ENCODE assay signal across 17 mouse cellular contexts in genomic region chr10:60109336-60109735, GRCm38 (mm10). TPM values are rescaled to one million over a fixed set of nuclear protein-coding genes. Genes with fewer than 3 reads are reported as not detected.
DNase-seq lines count a peak whose midpoint lies in the region; ATAC-seq and TF ChIP-seq lines count a peak whose summit lies in the region.
"Had no signal": no experiment of that assay in that cellular context is flagged by ENCODE, and none has a peak within 500 bp of the region (broad histone marks: within the 10 kb centered on the region; RNA-seq: fewer than 3 reads in every experiment).

No protein-coding gene starts in this region.

- peaks cover 19% of the 10 kb centered on the region for H3K4me1 ChIP-seq in forebrain, postnatal 0 days (ENCODE audit: insufficient read depth)
- H3K4me1 ChIP-seq in forebrain, embryonic 13.5 days: peaks cover 41% of the 10 kb centered on the region
- peaks cover 42% of the 10 kb centered on the region for H3K4me1 ChIP-seq in neural tube, embryonic 12.5 days
- H3K4me1 ChIP-seq in hindbrain, embryonic 14.5 days (replicated peaks; ENCODE audit: control insufficient read depth, insufficient read depth, low read length): peaks cover 36% of the 10 kb centered on the region
- peaks cover 61% of the 10 kb centered on the region for H3K4me1 ChIP-seq in olfactory bulb, adult 2 months (ENCODE audit: control insufficient read depth, insufficient read depth, low read length)

- H3K27ac ChIP-seq in forebrain, postnatal 0 days (ENCODE audit: low read depth, low read length): peak overlapping the region; percentile 54
- H3K27ac ChIP-seq in forebrain, embryonic 13.5 days: no peak overlapping the region
- H3K27ac ChIP-seq in neural tube, embryonic 12.5 days: 0 out of 2 replicates have a peak overlapping the region, but pooled peaks have one; percentile 1
- H3K27ac ChIP-seq in hindbrain, embryonic 14.5 days: peak overlapping the region; percentile 62; the same call in 1 of the 2 replicates
- peak overlapping the region; percentile 64 for H3K27ac ChIP-seq in olfactory bulb, adult 2 months (ENCODE audit: insufficient read depth, low read depth, low read length)
- H3K27ac ChIP-seq: embryonic facial prominence, embryonic 15.5 days; liver, embryonic 13.5 days had no signal

- peak overlapping the region; percentile 91 for H3K4me2 ChIP-seq in forebrain, postnatal 0 days (ENCODE audit: low read depth)
- H3K4me2 ChIP-seq in forebrain, embryonic 13.5 days: no peak overlapping the region
- peak overlapping the region; percentile 26 for H3K4me2 ChIP-seq in neural tube, embryonic 12.5 days (replicated peaks)
- peak overlapping the region; percentile 40 for H3K4me2 ChIP-seq in hindbrain, embryonic 14.5 days (replicated peaks)
- H3K4me2 ChIP-seq: embryonic facial prominence, embryonic 15.5 days; liver, embryonic 13.5 days had no signal

- no peak for DNase-seq in forebrain, postnatal 0 days
- no peak for DNase-seq in neural tube, embryonic 10.5 days (ENCODE audit: extremely low spot score, low spot score)
- DNase-seq in hindbrain, embryonic 14.5 days (ENCODE audit: low spot score): no peak
- DNase-seq in frontal cortex, postnatal 14 days (ENCODE audit: low spot score in 2 of 2): no peak
- no peak for DNase-seq in right cerebral cortex, postnatal 25 days
- DNase-seq: adrenal gland, postnatal 14 days; heart, adult 11 months; heart, postnatal 10 days; liver, embryonic 13.5 days; lung, postnatal 14 days; thymus, adult 2 months had no signal

- 0 out of 2 replicates have a peak overlapping the region, but pooled peaks have one; percentile 7 for H3K4me3 ChIP-seq in forebrain, postnatal 0 days (ENCODE audit: low read depth, low read length)
- no peak overlapping the region for H3K4me3 ChIP-seq in forebrain, embryonic 13.5 days
- H3K4me3 ChIP-seq in neural tube, embryonic 12.5 days: no peak overlapping the region
- peak overlapping the region; percentile 9; the same call in 1 of the 2 replicates for H3K4me3 ChIP-seq in hindbrain, embryonic 14.5 days (replicated peaks; ENCODE audit: low read length)
- H3K4me3 ChIP-seq in olfactory bulb, adult 2 months (ENCODE audit: insufficient read depth, low read depth, low read length): peak overlapping the region; percentile 27; the same call in 1 of the 2 replicates
- H3K4me3 ChIP-seq: embryonic facial prominence, embryonic 15.5 days; liver, embryonic 13.5 days; myocyte had no signal

- ATAC-seq in forebrain, postnatal 0 days: no peak
- ATAC-seq in forebrain, embryonic 13.5 days: no peak
- ATAC-seq in neural tube, embryonic 12.5 days (ENCODE audit: low FRiP score, low read depth): no peak
- ATAC-seq in hindbrain, embryonic 14.5 days (ENCODE audit: low FRiP score): no peak
- ATAC-seq: intestine, embryonic 16.5 days had no signal

- H3K36me3 ChIP-seq in forebrain, postnatal 0 days (ENCODE audit: insufficient read depth): peaks cover 3% of the 10 kb centered on the region; the same call in 1 of the 2 replicates
- H3K36me3 ChIP-seq in forebrain, embryonic 13.5 days (ENCODE audit: poor library complexity, severe bottlenecking): no peaks in the 10 kb centered on the region
- no peaks in the 10 kb centered on the region for H3K36me3 ChIP-seq in neural tube, embryonic 12.5 days
- peaks cover 11% of the 10 kb centered on the region; the same call in 1 of the 2 replicates for H3K36me3 ChIP-seq in hindbrain, embryonic 14.5 days (replicated peaks; ENCODE audit: control insufficient read depth, insufficient read depth)
- H3K36me3 ChIP-seq: embryonic facial prominence, embryonic 15.5 days; liver, embryonic 13.5 days had no signal

- 74% methylated on average over 8 of the region's 8 CpGs for WGBS in forebrain, postnatal 0 days
- WGBS in forebrain, embryonic 13.5 days: 85% methylated on average over 8 of the region's 8 CpGs
- WGBS in neural tube, embryonic 12.5 days: 79% methylated on average over 8 of the region's 8 CpGs
- WGBS in hindbrain, embryonic 14.5 days: 68% methylated on average over 7 of the region's 8 CpGs
- WGBS in olfactory bulb, adult 2 months: 68% methylated on average over 8 of the region's 8 CpGs

- no peaks in the 10 kb centered on the region for H3K27me3 ChIP-seq in forebrain, postnatal 0 days (ENCODE audit: insufficient read depth, low read length)
- peaks cover 57% of the 10 kb centered on the region for H3K27me3 ChIP-seq in forebrain, embryonic 13.5 days
- H3K27me3 ChIP-seq in neural tube, embryonic 12.5 days (replicated peaks): peaks cover 16% of the 10 kb centered on the region
- no peaks in the 10 kb centered on the region for H3K27me3 ChIP-seq in hindbrain, embryonic 14.5 days (ENCODE audit: control insufficient read depth, insufficient read depth, low read length)

- H3K9ac ChIP-seq in forebrain, postnatal 0 days: no peak overlapping the region
- H3K9ac ChIP-seq in forebrain, embryonic 13.5 days: no peak overlapping the region
- no peak overlapping the region for H3K9ac ChIP-seq in neural tube, embryonic 12.5 days
- peak overlapping the region; percentile 42 for H3K9ac ChIP-seq in hindbrain, embryonic 14.5 days
- H3K9ac ChIP-seq: embryonic facial prominence, embryonic 15.5 days; liver, embryonic 13.5 days had no signal

- no peaks in the 10 kb centered on the region for H3K9me3 ChIP-seq in forebrain, postnatal 0 days (ENCODE audit: low read length)
- no peaks in the 10 kb centered on the region for H3K9me3 ChIP-seq in forebrain, embryonic 13.5 days (replicated peaks)
- H3K9me3 ChIP-seq in neural tube, embryonic 12.5 days: no peaks in the 10 kb centered on the region
- no peaks in the 10 kb centered on the region for H3K9me3 ChIP-seq in hindbrain, embryonic 14.5 days (ENCODE audit: control insufficient read depth, low read length)
- H3K9me3 ChIP-seq: embryonic facial prominence, embryonic 15.5 days; liver, embryonic 13.5 days had no signal

- no peak for TF ChIP-seq CTCF in forebrain, postnatal 0 days (IDR thresholded peaks at IDR 0.05; ENCODE audit: low read depth)
- TF ChIP-seq CTCF in olfactory bulb, adult 2 months (IDR thresholded peaks at IDR 0.05; ENCODE audit: insufficient read depth, low read depth, low read length): no peak

- TF ChIP-seq POLR2A in olfactory bulb, adult 2 months (IDR thresholded peaks at IDR 0.05; ENCODE audit: insufficient read depth, low read depth, low read length): no peak

RNA-seq across cellular contexts. Expression of gene Spock2, which starts 3.3 kb away (rescaled TPM):
- total RNA-seq in forebrain, postnatal 0 days (2014; rRNA removed): 156 and 215 TPM in 2 replicates
- polyA plus RNA-seq in forebrain, postnatal 0 days (2015; fragmentation: Nextera tagmentation; extraction: Ambion mirVana): 50.7 and 84.8 TPM in 2 replicates
- polyA plus RNA-seq in forebrain, embryonic 13.5 days (2015; fragmentation: Nextera tagmentation; extraction: Ambion mirVana): 19.7 and 25.9 TPM in 2 replicates
- polyA plus RNA-seq in neural tube, embryonic 12.5 days (2016; fragmentation: Nextera tagmentation; extraction: Ambion mirVana): 68.8 and 74.6 TPM in 2 replicates
- 85.3 and 88.8 TPM in 2 replicates for polyA plus RNA-seq in hindbrain, embryonic 14.5 days (2014; fragmentation: Nextera tagmentation; extraction: Ambion mirVana)
- 129 and 224 TPM in 2 replicates for polyA plus RNA-seq in olfactory bulb, adult 2 months (2012; ENCODE audit: insufficient read depth, insufficient read length, low replicate concordance, missing spikeins)

Comparison
In these comparisons a context has a peak if more than half of its experiments do, and no peak if none do; other contexts are left out.
1. H3K4me3 ChIP-seq: peak in forebrain, postnatal 0 days (single experiment), hindbrain, embryonic 14.5 days (single experiment) and olfactory bulb, adult 2 months (single experiment); none in forebrain, embryonic 13.5 days (single experiment) and neural tube, embryonic 12.5 days (single experiment).